Mouse (Mus musculus): Measurements from ENCODE around the gene Tmem236.
A peak's percentile ranks its signal among the peaks of the same experiment; 100 is the strongest.
"Not testable (repeated sequence)": the region's sequence is repeated elsewhere in the genome, so short reads cannot be mapped to it uniquely, and the experiment has no call there.

Tmem236 gene

DNA sequence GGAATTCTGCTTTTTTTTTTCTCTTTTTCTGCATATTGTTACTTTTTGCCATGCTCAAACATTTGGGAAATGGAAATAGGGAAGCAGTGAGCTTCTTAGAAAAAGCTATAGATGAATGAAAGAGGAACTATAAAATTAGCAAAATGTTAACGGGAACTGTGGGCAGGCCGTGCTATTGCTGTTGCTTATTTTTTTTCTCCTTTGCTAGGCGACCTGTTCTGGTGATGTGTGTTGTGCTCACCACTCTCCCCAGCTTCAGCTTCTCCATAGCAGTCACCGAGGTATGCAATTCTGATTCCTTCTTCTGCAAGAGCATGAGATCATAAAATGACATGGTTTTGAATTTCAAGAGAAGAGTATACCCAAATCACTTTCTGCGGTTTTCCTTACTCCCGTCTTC lies 17.7 kb downstream of the Tmem236 start:
- DNase-seq = no peak

DNA sequence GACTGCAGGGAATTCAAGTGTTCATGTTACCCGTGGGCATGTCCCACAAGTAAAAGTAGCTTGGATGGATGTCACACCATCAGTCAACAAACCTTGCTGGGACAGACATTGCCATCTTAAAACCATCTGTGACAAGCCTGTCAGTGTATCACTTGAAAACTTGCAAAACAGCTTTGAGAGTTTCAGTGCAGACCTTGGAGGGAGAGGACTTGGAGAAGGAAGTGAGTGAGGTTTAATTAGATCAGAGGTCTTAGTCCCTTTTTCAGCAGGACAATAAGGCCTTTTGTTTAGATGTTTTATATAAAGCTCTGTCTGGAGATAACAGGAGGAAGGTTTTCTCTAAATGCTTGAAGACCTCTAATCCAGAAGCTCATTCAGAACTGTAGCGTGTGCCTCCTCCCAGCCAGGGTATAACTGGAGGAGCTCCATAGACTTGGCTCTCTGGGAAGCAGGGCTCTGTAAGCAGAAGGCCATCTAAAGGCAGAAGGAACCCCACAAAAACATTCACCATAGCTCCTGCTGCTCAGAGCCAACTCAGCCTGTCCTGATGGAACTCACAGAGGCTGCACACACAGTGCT lies 24.1 kb downstream of the Tmem236 start:
- DNase-seq = not testable (repeated sequence)

DNA sequence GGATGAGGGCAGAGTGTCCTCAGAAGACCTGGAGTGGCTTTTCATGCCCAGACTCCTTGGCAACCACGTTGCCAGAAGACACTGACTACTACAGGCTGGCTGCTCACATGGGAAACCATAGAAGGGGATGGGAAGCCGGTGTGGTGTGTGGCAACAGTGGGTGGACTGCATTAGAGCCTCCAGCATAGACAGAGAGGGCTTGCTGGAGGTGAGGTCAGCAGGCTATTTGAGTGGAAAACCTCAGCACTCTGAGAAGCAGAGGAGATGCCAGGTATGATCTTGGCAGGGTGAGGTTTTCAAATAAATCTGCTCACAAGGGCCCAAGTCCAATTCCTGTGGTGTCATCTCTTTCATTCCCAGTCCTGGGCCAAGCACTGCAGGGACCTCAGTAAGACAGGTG lies 25.3 kb downstream of the Tmem236 start:
- no peak for DNase-seq

DNA sequence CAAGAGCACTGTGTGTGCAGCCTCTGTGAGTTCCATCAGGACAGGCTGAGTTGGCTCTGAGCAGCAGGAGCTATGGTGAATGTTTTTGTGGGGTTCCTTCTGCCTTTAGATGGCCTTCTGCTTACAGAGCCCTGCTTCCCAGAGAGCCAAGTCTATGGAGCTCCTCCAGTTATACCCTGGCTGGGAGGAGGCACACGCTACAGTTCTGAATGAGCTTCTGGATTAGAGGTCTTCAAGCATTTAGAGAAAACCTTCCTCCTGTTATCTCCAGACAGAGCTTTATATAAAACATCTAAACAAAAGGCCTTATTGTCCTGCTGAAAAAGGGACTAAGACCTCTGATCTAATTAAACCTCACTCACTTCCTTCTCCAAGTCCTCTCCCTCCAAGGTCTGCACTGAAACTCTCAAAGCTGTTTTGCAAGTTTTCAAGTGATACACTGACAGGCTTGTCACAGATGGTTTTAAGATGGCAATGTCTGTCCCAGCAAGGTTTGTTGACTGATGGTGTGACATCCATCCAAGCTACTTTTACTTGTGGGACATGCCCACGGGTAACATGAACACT lies 26.6 kb downstream of the Tmem236 start:
- not testable (repeated sequence) for DNase-seq

DNA sequence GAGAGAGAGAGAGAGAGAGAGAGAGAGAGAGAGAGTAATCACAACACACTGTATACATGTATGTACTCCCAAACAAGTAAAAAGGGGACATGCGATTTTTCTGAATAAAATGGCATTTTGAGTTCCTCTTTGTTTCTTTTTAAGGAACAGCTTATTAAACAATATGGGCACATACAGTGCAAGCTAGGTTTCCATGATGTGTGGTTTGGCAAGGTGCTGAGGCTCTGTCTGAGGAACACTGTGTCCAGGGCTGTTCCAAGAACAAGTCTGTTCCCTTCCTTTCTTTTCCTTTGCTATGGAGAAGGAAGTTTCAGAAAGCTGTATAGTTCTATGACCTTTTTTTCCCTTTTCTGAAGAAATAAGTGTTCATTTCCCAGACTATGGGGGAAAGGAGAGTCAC lies 30.0 kb downstream of the Tmem236 start:
- DNase-seq = no peak

DNA sequence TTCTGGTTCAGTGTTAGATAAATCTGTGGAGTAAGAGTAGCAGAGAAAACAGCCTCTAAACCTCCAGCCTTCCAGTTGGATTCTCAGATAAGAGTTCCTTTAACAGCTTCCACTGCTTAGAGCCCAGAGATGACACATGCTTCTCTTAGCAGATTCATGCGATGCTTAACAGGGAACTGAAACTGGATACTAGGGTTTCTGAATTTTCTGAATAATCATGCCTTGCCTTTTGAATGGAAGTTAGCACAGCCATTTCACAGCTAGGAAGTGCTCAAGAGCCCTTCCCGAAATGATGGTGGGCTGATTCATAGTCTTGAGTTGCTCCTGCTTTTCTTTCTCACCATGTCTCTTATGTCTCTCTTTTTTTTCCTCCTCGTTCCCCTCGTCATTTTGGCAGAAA lies 32.5 kb downstream of the Tmem236 start:
- no peak for DNase-seq

DNA sequence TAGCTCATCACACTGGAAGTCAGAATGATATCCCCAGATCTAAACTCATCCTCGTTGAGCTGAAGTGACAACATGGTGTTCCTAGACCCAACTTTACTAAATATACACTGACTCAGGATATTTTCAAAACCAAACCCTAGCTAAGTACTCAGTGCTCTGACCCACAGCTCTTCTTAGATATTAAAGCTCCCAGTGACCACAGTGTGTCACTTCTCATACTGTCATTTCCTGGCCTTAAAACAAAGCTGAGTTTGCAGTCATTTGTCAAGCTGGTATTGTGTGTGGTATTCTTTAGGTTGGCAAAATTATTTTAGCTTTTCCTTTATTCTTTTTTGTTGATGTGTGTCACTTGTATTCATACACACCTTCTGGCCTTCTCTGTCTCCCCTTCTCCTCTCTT lies 36.4 kb downstream of the Tmem236 start:
- DNase-seq = no peak

DNA sequence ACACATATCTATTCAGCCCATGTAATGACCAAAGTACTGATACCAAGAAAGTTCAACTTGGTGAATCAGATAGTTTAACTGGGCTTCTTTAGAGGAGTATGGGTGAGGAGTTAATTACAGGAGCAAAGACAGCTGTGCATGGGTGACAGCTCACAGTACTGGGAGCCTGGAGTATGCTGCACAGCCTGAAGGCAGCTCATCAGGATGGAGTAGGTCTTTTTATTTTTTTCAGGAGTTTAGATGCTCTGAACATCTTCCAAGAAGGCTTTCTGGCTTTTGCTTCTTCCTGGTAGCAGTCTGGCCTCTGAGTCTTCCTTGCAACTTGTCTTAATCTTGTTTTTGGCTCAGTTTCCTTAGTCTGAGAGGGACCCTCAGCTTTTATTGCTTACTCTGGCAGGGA lies 37.3 kb downstream of the Tmem236 start:
- DNase-seq = no peak

DNA sequence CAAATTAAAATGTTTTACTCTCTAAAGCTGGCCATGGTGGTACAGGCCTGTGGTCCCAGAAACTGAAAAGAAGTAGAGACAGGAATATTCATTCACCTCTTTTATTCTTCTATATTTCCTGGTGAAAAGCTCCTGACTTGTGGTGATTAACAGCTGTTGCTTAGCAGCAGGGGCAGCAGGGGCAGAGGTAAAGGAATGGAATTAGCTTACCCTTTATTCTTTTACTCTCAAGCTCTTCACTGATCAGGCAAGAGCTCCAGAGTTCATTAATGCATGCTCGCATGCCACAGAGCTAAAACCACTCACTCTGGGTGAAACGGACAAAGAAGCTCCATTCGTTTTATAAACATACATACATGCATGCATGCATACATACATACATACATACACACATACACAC lies 40.4 kb downstream of the Tmem236 start:
- DNase-seq = no peak

DNA sequence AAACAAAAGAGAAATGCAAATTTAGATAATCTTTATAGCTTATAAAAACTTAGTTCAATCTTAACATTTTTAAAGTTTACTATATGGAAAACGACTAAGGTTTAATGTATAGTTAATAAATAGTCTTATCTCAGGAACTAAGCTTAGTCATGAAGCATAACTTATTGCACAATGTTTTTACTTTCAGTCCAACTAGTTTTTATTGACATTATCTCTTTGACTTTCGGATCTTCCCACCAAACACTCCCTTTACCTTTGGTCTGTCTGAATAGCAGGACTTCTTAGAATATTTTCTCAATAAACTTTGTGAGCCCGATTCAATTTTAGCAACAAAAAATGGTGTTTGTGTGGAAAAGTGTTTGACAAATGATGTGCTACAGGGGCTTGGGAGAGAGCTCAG lies 42.3 kb downstream of the Tmem236 start:
- no peak for DNase-seq

DNA sequence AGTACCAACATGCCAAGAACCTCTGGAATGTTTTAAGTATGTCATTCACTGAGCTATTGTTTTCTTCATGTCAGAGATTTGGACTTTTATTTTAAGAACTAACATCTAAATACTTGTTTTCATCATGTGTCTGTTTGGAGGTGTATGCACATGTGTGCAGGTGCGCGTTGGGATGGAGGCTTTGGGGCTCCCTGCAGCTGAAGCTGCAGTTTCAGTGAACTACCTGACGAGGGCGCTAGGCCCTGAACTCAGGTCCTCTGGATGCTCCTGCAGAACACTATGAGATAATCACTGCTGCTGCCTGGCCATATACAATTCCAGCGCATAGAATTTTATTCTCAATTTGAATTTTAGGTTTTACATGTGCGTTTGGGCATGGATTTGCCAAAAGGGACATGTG lies 43.8 kb downstream of the Tmem236 start:
- DNase-seq = peak; percentile 3 to 4

DNA sequence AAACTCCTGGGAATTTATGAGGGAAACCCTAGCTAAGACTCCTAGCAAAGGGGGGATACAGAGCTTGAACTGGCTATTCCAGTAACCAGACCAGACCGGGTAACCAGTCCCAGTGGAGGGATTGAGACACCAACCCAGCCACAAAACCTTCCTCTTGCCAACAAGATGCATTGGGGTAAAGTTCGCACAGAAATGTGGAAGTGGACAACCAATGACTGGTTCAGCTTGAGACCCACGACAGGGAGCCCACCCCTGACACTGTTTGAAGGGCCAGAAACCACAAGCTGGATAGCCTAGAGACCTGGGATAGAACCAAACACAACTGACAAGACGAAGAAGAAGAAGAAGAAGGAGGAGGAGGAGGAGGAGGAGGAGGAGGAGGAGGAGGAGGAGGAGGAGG lies 50.1 kb downstream of the Tmem236 start:
- DNase-seq = no peak

DNA sequence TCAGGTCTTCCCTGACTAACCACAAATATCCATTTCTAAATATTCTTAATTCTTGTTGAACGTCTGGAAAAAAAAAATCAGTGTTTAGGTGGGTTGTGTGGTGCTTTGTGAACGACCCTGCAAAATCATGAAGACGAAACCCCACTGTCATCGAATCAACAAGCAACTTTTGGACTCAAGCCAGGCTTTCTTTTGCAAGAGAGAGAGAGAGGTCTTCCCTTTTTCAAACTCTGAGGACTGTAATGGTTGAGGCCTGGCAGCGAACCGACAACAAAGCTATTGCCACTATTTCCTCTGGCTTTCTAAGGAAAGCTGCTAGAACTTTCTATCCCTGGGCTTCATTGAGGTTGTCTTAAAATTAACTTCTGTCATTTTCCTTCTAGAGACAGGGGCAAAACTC lies 54.2 kb downstream of the Tmem236 start:
- DNase-seq = no peak

DNA sequence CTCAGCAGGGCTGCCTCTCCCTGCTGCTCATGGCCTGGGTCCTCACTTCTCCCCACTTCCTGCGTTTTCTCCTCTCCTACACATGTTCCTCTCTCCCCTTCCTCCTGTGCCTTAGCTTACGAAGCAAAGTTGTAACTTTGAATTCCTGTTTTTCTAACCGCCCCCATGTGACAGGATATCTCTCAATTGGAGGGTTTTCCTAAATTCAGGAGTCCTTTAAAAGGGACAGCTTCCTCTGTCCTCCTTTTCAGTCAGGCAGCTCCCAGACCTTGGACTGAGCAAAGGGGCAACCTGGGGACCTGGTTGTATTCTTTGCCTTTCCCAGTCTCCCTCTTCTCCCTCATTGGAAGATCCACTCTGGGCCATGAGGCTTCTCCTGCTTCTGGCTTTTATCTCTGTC lies 54.8 kb downstream of the Tmem236 start, which contains the start of gene Mrc1:
TSS of gene Mrc1 (plus strand) at position 244 of the 400 bp plus-strand sequence.
- DNase-seq = no peak

DNA sequence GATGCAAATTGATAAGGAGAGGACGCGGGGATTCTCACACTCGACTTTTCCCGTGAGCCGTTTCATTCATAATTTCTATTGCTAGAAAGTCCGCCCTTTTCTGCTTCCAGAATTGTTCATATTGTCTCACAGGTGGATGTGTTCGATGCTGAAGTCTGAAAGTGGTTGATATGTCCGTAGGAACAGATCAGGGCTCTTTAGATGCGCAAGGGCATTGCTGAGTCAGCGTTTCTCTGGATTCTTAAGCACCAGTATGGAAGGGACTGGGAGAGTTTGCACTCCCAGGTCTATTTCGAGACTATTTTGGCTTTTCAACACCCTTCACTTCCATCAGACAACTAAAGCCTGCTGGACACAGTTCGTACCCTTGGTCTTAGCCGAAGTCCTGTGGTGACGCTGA lies 55.7 kb downstream of the Tmem236 start:
- no peak for DNase-seq

DNA sequence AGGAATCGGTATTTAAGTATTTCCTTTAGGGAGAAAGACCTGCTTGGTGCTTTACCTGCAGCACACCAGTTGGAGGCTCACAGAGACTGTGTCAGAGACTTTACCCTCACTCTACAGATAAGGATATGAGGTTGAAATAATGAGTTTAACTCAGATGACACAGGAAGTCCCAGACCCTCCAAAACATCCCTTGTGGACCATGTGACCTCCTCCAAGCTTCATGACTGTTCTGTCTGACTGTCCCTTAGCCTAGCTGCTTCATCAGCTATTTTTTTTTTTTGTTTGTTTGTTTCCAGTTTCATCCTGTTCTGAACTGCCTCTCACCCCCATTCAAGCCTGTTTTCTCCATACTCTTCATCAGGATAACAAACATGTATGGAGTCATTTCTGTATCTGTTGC lies 58.6 kb downstream of the Tmem236 start:
- no peak for DNase-seq

DNA sequence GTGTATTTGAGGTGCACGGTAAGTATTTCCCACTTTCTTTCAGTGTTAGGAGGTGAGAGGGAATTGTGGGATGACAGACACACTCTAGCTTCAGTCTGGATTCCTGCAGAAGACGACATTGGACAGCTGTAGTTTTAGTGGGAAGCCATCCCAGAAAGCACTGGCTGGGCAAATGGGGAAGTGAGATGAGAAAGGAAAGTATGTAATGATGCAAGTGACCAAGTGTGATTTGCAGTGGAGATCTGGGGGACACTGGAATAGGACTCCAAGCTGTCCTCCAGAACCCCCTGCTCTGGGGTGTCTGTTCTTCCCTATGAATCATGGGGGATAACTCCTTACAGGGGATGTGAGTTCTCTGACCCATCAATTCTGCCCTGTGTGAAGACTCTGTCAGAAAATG lies 59.7 kb downstream of the Tmem236 start:
- no peak for DNase-seq

DNA sequence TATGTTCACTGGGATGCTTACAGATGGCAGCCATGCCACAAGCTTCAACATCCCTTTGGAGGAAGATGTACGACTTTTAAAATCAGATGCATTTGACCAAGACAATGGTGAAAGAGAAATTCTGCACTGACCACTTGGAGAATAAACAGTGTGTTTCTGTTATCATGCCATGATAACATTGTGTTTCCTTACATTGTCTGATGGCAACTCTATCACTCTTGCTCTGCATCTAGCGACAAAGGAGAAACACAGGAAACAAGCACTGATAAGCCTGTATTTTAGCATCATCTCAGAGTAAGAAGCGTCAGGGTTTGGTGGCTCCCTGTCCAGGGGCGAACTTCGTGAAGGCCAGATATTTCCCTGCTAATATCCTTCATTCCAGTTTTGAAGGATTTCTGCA lies 61.0 kb downstream of the Tmem236 start:
- DNase-seq = no peak

DNA sequence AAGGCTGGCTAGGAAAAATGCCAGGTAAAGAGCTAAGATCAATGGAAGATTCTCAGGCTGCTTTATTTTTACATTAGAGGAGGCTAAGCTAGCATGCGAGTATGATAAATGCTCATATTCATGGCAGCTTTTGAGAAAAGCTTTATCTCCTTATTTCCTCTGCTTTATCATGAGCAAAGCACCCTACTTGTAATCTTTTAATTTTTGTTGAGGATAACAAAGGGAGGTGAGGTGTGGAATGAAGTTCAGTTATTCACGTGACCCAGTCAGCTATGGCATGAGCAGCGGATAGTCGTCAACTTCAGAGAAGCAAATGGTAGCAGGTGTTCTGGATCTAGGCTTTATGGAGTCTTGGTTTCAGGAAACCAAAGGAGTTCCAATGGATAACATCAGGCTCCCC lies 62.6 kb downstream of the Tmem236 start:
- no peak for DNase-seq

DNA sequence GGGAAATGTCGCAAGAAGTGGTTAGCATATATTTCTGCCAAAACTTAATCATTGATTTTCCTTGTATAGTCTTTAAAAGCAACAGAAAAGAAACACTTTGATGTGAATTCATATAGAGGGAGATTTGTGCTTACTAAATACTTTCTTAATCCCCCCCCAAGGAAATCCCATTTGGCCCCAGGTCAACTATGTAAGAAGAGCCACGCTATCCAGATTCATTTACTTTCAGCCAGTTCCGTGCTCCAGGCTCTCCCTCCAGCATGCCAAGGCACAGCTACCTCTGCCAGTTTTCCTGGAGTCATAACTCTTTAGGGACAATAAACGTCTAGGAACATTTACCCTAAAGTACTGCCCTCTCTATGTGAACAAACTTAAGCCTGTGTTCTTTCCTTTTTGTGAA lies 63.4 kb downstream of the Tmem236 start:
- DNase-seq = no peak

DNA sequence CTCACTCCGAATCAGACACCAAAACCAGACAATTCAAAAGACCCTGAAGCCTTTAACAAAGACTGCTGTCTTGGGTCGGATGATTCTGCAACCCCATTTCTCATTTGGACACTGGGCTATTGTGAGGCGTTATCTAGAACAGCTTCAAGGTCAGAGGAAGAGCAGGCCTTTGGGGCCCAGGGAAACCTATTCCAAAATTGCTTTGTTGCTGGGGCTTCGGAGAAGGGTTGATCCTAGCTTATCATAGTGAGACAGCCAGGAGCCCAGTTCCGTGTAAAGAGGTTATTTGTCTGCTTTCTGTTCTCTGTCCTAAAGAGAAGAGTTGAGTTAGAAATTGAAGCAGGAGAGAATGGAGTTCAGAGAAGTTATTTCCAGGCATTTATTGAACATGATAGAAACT lies 64.8 kb downstream of the Tmem236 start:
- DNase-seq = no peak

DNA sequence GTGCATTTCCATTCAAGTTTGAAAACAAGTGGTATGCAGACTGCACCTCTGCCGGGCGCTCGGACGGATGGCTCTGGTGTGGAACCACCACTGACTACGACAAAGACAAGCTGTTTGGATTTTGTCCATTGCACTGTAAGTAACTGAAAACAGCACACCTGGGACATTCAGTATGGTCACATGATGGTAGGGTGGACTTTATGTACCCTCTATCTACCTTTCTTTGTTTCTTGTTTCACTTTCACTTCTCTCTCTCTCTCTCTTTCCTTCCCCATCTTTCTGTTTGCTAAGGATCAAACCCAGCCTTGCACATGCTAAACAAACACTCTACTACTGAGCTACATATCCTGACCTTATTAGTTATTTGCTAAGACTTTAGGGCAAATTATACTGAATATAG lies 69.8 kb downstream of the Tmem236 start:
- peak; percentile 42 to 50 for DNase-seq

DNA sequence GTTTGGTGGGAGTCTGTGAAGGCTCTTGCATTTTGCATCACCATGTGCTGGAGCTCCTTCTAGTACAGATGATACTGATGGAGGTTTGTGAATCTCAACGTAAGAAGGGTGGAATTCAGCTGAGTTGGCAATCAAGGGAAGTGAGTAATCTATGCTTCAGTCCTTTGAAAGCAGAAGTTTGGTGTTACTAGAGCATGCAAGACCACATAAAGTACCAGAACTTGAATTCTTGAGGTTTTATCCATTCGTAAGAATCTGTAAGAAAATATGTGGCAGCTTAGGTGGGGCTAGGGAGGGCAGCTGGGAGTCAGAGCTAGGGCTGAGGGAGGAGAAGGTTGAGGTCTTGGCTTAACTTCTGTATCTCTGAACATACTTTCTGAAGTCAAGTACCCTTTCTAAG lies 70.3 kb downstream of the Tmem236 start:
- DNase-seq = peak; percentile 21 to 30

DNA sequence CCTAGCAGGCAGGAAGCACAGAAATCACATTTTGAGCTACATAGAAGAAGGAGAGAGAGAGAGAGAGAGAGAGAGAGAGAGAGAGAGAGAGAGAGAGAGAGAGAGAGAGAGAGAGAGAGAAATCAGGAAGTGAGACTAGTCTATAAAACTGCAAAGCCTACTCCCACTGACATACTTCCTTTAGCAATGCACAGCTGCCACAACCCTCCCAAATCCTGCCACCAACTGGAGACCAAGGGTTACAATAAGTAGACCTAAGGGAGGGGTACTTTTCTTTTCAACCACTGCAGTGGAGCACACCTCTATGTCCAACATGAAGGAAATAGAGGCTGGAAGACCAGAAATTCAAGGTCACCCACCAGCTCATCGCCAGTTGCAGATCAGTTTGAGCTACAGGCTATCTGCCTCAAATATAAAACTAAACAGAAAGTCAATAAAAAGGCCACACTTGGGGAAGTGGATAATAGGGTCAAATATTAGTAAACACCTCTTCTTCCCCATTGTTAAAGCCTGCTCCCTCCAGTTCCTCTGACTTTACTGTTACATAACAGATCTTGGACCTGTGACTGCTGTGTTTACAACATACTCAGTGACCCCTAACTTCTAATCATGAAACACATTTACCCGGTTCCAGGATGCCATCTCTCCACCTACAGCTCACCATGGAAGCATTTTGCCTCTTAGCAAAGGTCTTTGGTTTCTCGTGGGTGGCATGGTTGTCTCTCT lies 75.7 kb downstream of the Tmem236 start:
- peak; percentile 61 to 63 for DNase-seq

DNA sequence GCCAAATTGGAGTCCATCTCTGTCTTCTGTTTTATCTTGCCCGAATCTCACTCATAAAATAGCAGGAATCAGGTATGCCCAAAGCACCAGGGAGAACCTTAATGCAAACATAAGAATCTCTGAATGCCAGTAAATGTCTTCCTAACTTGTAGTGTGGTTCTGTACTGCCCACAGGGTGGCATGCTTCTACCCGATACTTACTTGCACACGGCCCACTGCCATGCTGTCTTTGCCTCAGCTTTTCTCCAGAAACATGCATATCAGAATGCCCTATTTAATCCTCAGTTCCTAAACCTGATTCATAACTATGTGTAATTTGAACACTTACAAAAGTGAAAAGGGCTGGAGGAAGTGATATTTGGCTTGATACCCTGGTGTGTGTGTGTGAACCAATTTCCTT lies 77.6 kb downstream of the Tmem236 start:
- DNase-seq = peak in 1 of 2 experiments; percentile 11
